Mouse (Mus musculus) liver, adult 2 months (tissue): ENCODE data around the gene Pik3r2.

ENCODE experiments used
- CTCF ChIP-seq: fragments of 200-500 bp; IDR thresholded peaks from 2 replicates; pipeline ENCODE4 v1.5.1; 2011; ENCODE audit warnings: low read depth, low read length, control low read depth
- POLR2A ChIP-seq: fragments of 200-500 bp; IDR thresholded peaks from 2 replicates; pipeline ENCODE4 v1.6.1; 2011; ENCODE audit warnings: low read length, control low read depth; ENCODE audit not compliant: insufficient read depth; ENCODE audit errors: extremely low read depth

GRCm38 (mm10) chr8:70821992-70822391 is 45.5 kb upstream of the Pik3r2 start:
- no peak for TF ChIP-seq POLR2A
- TF ChIP-seq CTCF: no peak
